ENCODE assay signal across 8 mouse cellular contexts in genomic region chr1:119525004-119525444, GRCm38 (mm10). TPM values are rescaled to one million over a fixed set of nuclear protein-coding genes. Genes with fewer than 3 reads are reported as not detected.
DNase-seq lines count a peak whose midpoint lies in the region; ATAC-seq and TF ChIP-seq lines count a peak whose summit lies in the region.

No protein-coding gene starts in this region.

- no peaks in the 10 kb centered on the region for H3K27me3 ChIP-seq in lung, embryonic 16.5 days (ENCODE audit: control insufficient read depth, insufficient read depth, low read depth, low read length)
- H3K27me3 ChIP-seq in heart, postnatal 0 days (ENCODE audit: control insufficient read depth, insufficient read depth, low read length), result no peaks in the 10 kb centered on the region
- H3K27me3 ChIP-seq in midbrain, embryonic 16.5 days (ENCODE audit: control insufficient read depth, insufficient read depth, low read depth, low read length), result no peaks in the 10 kb centered on the region

- H3K4me3 ChIP-seq in lung, embryonic 16.5 days (ENCODE audit: low read length), result peak overlapping the region; percentile 72
- peak overlapping the region; percentile 79 for H3K4me3 ChIP-seq in cortical plate, adult 2 months (ENCODE audit: insufficient read depth, low read length)
- peak overlapping the region; percentile 61 for H3K4me3 ChIP-seq in heart, postnatal 0 days (ENCODE audit: low read depth, low read length)
- H3K4me3 ChIP-seq in midbrain, embryonic 16.5 days (ENCODE audit: low read depth, low read length), result peak overlapping the region; percentile 83

- no peak for TF ChIP-seq CTCF in cortical plate, adult 2 months (IDR thresholded peaks at IDR 0.05; ENCODE audit: extremely low read depth, insufficient read depth, low read length)
- TF ChIP-seq CTCF in heart, postnatal 0 days (IDR thresholded peaks at IDR 0.05; ENCODE audit: low read depth), result no peak

- no peak for TF ChIP-seq EP300 in heart, postnatal 0 days (IDR thresholded peaks at IDR 0.05; ENCODE audit: low read depth)

- peaks cover 31% of the 10 kb centered on the region for H3K4me1 ChIP-seq in lung, embryonic 16.5 days (replicated peaks; ENCODE audit: control insufficient read depth, insufficient read depth, low read length)
- H3K4me1 ChIP-seq in cortical plate, adult 2 months (ENCODE audit: control insufficient read depth, insufficient read depth, low read length), result no peaks in the 10 kb centered on the region
- peaks cover 15% of the 10 kb centered on the region for H3K4me1 ChIP-seq in heart, postnatal 0 days (ENCODE audit: control insufficient read depth, insufficient read depth)
- peaks cover 23% of the 10 kb centered on the region for H3K4me1 ChIP-seq in midbrain, embryonic 16.5 days (ENCODE audit: control insufficient read depth, insufficient read depth, low read length)

- H3K27ac ChIP-seq in lung, embryonic 16.5 days (ENCODE audit: low read length), result peak overlapping the region; percentile 87
- no peak overlapping the region for H3K27ac ChIP-seq in cortical plate, adult 2 months (ENCODE audit: insufficient read depth, low read length)
- peak overlapping the region; percentile 86 for H3K27ac ChIP-seq in heart, postnatal 0 days (ENCODE audit: low read depth)
- peak overlapping the region; percentile 88; the same call in 1 of the 2 replicates for H3K27ac ChIP-seq in midbrain, embryonic 16.5 days (ENCODE audit: low read length)

- peak overlapping the region; percentile 78 for H3K9ac ChIP-seq in lung, embryonic 16.5 days (ENCODE audit: low read length)
- H3K9ac ChIP-seq in heart, postnatal 0 days (replicated peaks; ENCODE audit: low read depth, low read length), result peak overlapping the region; percentile 74
- H3K9ac ChIP-seq in midbrain, embryonic 16.5 days (ENCODE audit: low read depth, low read length), result peak overlapping the region; percentile 90

- ATAC-seq in lung, embryonic 16.5 days (ENCODE audit: low read depth), result peak; percentile 3; the same call in 1 of the 2 replicates
- no peak for ATAC-seq in heart, postnatal 0 days (ENCODE audit: insufficient read depth, low read depth)
- ATAC-seq in midbrain, embryonic 16.5 days, result no peak

- peak overlapping the region; percentile 90 for H3K4me2 ChIP-seq in lung, embryonic 16.5 days (ENCODE audit: low read depth, low read length)
- peak overlapping the region; percentile 97 for H3K4me2 ChIP-seq in heart, postnatal 0 days (ENCODE audit: low read depth, low read length)
- H3K4me2 ChIP-seq in midbrain, embryonic 16.5 days (ENCODE audit: low read length), result peak overlapping the region; percentile 88

- peaks cover 25% of the 10 kb centered on the region for H3K36me3 ChIP-seq in lung, embryonic 16.5 days (ENCODE audit: control insufficient read depth, insufficient read depth, low read length)
- H3K36me3 ChIP-seq in heart, postnatal 0 days (replicated peaks; ENCODE audit: control insufficient read depth, insufficient read depth, low read length), result peaks cover 19% of the 10 kb centered on the region
- peaks cover 14% of the 10 kb centered on the region for H3K36me3 ChIP-seq in midbrain, embryonic 16.5 days (ENCODE audit: control insufficient read depth, insufficient read depth, low read length)

- peaks cover 13% of the 10 kb centered on the region for H3K9me3 ChIP-seq in lung, embryonic 16.5 days (ENCODE audit: control insufficient read depth, low read length)
- 0 out of 2 replicates have a peak, but pooled peaks cover 4% of the 10 kb centered on the region for H3K9me3 ChIP-seq in heart, postnatal 0 days (replicated peaks; ENCODE audit: control insufficient read depth, low read length)
- H3K9me3 ChIP-seq in midbrain, embryonic 16.5 days (replicated peaks; ENCODE audit: control insufficient read depth, low read length, poor library complexity, severe bottlenecking), result no peaks in the 10 kb centered on the region; the same call in 1 of the 2 replicates

- DNase-seq in lung, adult 18-20 months, result no peak
- peak; percentile 31 for DNase-seq in heart, postnatal 0 days (ENCODE audit: low spot score)
- peak; percentile 38 for DNase-seq in layer of hippocampus, adult 9-11 months
- DNase-seq in ovary, postnatal 10 days (ENCODE audit: low spot score), result no peak
- DNase-seq in urinary bladder, adult 2 months (ENCODE audit: low spot score), result no peak

- WGBS in lung, embryonic 16.5 days, result 5% methylated on average over 5 of the region's 5 CpGs
- 16% methylated on average over 5 of the region's 5 CpGs for WGBS in heart, postnatal 0 days
- WGBS in midbrain, embryonic 16.5 days, result 6% methylated on average over 5 of the region's 5 CpGs

- TF ChIP-seq POLR2A in cortical plate, adult 2 months (IDR thresholded peaks at IDR 0.05; ENCODE audit: extremely low read depth, insufficient read depth, low read length), result no peak

RNA-seq across cellular contexts. Expression of gene Tmem185b, which starts 0.9 kb away (rescaled TPM):
- polyA plus RNA-seq in lung, embryonic 16.5 days (2015; fragmentation: Nextera tagmentation; extraction: Ambion mirVana), result 30.6 and 32.7 TPM in 2 replicates
- 10.7 and 11.0 TPM in 2 replicates for polyA plus RNA-seq in cortical plate, adult 2 months (2012; rRNA removed)
- total RNA-seq in heart, postnatal 0 days (2014; rRNA removed; ENCODE audit: low replicate concordance), result 28.5 and 30.5 TPM in 2 replicates
- 18.7 and 20.7 TPM in 2 replicates for polyA plus RNA-seq in heart, postnatal 0 days (2015; fragmentation: Nextera tagmentation; extraction: Ambion mirVana)
- polyA plus RNA-seq in midbrain, embryonic 16.5 days (2015; fragmentation: Nextera tagmentation; extraction: Ambion mirVana), result 19.2 and 19.7 TPM in 2 replicates
- polyA plus RNA-seq in urinary bladder, adult 2 months (2012; rRNA removed), result 16.6 and 21.7 TPM in 2 replicates

RNA-seq across cellular contexts. Expression of gene Ralb, which starts 20.4 kb away (rescaled TPM):
- 252 TPM in 2 replicates for polyA plus RNA-seq in lung, embryonic 16.5 days (2015; fragmentation: Nextera tagmentation; extraction: Ambion mirVana)
- 20.8 and 21.1 TPM in 2 replicates for polyA plus RNA-seq in cortical plate, adult 2 months (2012; rRNA removed)
- total RNA-seq in heart, postnatal 0 days (2014; rRNA removed; ENCODE audit: low replicate concordance), result 74.4 and 86.2 TPM in 2 replicates
- polyA plus RNA-seq in heart, postnatal 0 days (2015; fragmentation: Nextera tagmentation; extraction: Ambion mirVana), result 86.0 and 91.0 TPM in 2 replicates
- polyA plus RNA-seq in midbrain, embryonic 16.5 days (2015; fragmentation: Nextera tagmentation; extraction: Ambion mirVana), result 60.8 and 60.9 TPM in 2 replicates
- 53.3 and 59.1 TPM in 2 replicates for polyA plus RNA-seq in urinary bladder, adult 2 months (2012; rRNA removed)

Comparison
In these comparisons a context has a peak if more than half of its experiments do, and no peak if none do; other contexts are left out.
1. DNase-seq: peak in heart, postnatal 0 days (single experiment) and layer of hippocampus, adult 9-11 months (single experiment); none in lung, adult 18-20 months (0 of 2), ovary, postnatal 10 days (single experiment) and urinary bladder, adult 2 months (single experiment).
2. Peak in every context shown above with its lines, with median percentiles within 50 percentile points of each other: H3K4me2 ChIP-seq, H3K4me3 ChIP-seq and H3K9ac ChIP-seq.